Mouse (Mus musculus): ENCODE measurements around the gene Atp8b5.

- TF ChIP-seq CTCF (conservative IDR thresholded peaks at IDR 0.05; ENCODE audit: low read length), result no peak
- no peak for TF ChIP-seq NANOG (IDR thresholded peaks at IDR 0.05; ENCODE audit: borderline replicate concordance, low read length)
These were observed 332 bp downstream of the Atp8b5 start for GRCm38 (mm10) chr4:43267323-43267658.

Measured in E14TG2a.4 (cell line).